Mouse (Mus musculus): ENCODE results near the gene Atg13.
A peak's percentile ranks its signal among the peaks of the same experiment; 100 is the strongest.

Atg13 gene

GRCm38 (mm10) chr2:91695436-91696224 lies 14.7 kb downstream of the Atg13 start:
- peak; percentile 34 to 55 for DNase-seq (ENCODE audit: low spot score in 2 of 2)

- DNase-seq (ENCODE audit: low spot score in 2 of 2) = peak in 1 of 2 experiments; percentile 44
Observed at GRCm38 (mm10) chr2:91689452-91689851, 20.9 kb downstream of the Atg13 start.

GRCm38 (mm10) chr2:91683919-91684318 lies 26.5 kb downstream of the Atg13 start:
- no peak for DNase-seq (ENCODE audit: low spot score in 2 of 2)

GRCm38 (mm10) chr2:91682850-91683249 lies 27.5 kb downstream of the Atg13 start:
- peak; percentile 49 to 71 for DNase-seq (ENCODE audit: low spot score in 2 of 2)

GRCm38 (mm10) chr2:91676961-91677360 lies 33.4 kb downstream of the Atg13 start:
- DNase-seq (ENCODE audit: low spot score in 2 of 2) = no peak

- DNase-seq (ENCODE audit: low spot score in 2 of 2) = no peak
Observed at GRCm38 (mm10) chr2:91676420-91676819, 34.0 kb downstream of the Atg13 start.

- DNase-seq (ENCODE audit: low spot score in 2 of 2) = peak; percentile 36 to 58
Observed at GRCm38 (mm10) chr2:91674895-91675294, 35.5 kb downstream of the Atg13 start.

- DNase-seq (ENCODE audit: low spot score in 2 of 2) = no peak
Observed at GRCm38 (mm10) chr2:91673587-91673986, 36.8 kb downstream of the Atg13 start.

GRCm38 (mm10) chr2:91670038-91670437 lies 40.3 kb downstream of the Atg13 start:
- DNase-seq (ENCODE audit: low spot score in 2 of 2) = no peak

GRCm38 (mm10) chr2:91669326-91669725 lies 41.0 kb downstream of the Atg13 start:
- no peak for DNase-seq (ENCODE audit: low spot score in 2 of 2)

GRCm38 (mm10) chr2:91667747-91668146 lies 42.6 kb downstream of the Atg13 start:
- DNase-seq (ENCODE audit: low spot score in 2 of 2) = no peak

GRCm38 (mm10) chr2:91666386-91666910 lies 43.9 kb downstream of the Atg13 start:
- DNase-seq (ENCODE audit: low spot score in 2 of 2) = no peak

GRCm38 (mm10) chr2:91664780-91665179 lies 45.6 kb downstream of the Atg13 start:
- no peak for DNase-seq (ENCODE audit: low spot score in 2 of 2)

GRCm38 (mm10) chr2:91660981-91661380 lies 49.4 kb downstream of the Atg13 start:
- DNase-seq (ENCODE audit: low spot score in 2 of 2) = no peak

- no peak for DNase-seq (ENCODE audit: low spot score in 2 of 2)
Observed at GRCm38 (mm10) chr2:91659657-91660056, 50.7 kb downstream of the Atg13 start.

GRCm38 (mm10) chr2:91656774-91657173 lies 53.6 kb downstream of the Atg13 start:
- no peak for DNase-seq (ENCODE audit: low spot score in 2 of 2)

GRCm38 (mm10) chr2:91655827-91656226 lies 54.5 kb downstream of the Atg13 start:
- DNase-seq (ENCODE audit: low spot score in 2 of 2) = no peak

GRCm38 (mm10) chr2:91655388-91655787 lies 55.0 kb downstream of the Atg13 start:
- DNase-seq (ENCODE audit: low spot score in 2 of 2) = no peak

GRCm38 (mm10) chr2:91652863-91653262 lies 57.5 kb downstream of the Atg13 start:
- DNase-seq (ENCODE audit: low spot score in 2 of 2) = peak; percentile 39 to 43

- DNase-seq (ENCODE audit: low spot score in 2 of 2) = no peak
Observed at GRCm38 (mm10) chr2:91651458-91652258, 58.7 kb downstream of the Atg13 start.

GRCm38 (mm10) chr2:91650360-91650995 lies 59.9 kb downstream of the Atg13 start:
- peak in 1 of 2 experiments; percentile 40 for DNase-seq (ENCODE audit: low spot score in 2 of 2)

All from frontal cortex, postnatal 36 days (tissue).